Mouse (Mus musculus) lung, embryonic 16.5 days (tissue): ENCODE data around the gene Rora. TPM values are rescaled to one million over a fixed set of nuclear protein-coding genes. Genes with fewer than 3 reads are reported as not detected.

Experiments
- ATAC-seq: fragments of 200-750 bp; cut with Nextera tagmentation; 2 replicates; pipeline ENCODE4 v1.8.0; 2017; ENCODE audit warnings: low read depth, mild to moderate bottlenecking, moderate library complexity
- H3K27ac ChIP-seq: fragments of 300-500 bp; sonication (generic); 2 replicates; pipeline ENCODE4 v1.5.1; 2014; ENCODE audit warnings: mild to moderate bottlenecking, control low read depth, low read length
- H3K27me3 ChIP-seq: fragments of 300-500 bp; sonication (generic); 2 replicates; pipeline ENCODE4 v1.6.1; 2014; ENCODE audit warnings: low read depth, low read length, mixed read lengths; ENCODE audit not compliant: control insufficient read depth, insufficient read depth
- H3K36me3 ChIP-seq: fragments of 300-500 bp; sonication (generic); 2 replicates; pipeline ENCODE4 v1.6.1; 2014; ENCODE audit warnings: low read length; ENCODE audit not compliant: control insufficient read depth, insufficient read depth
- H3K4me1 ChIP-seq: fragments of 300-500 bp; sonication (generic); replicated peaks from 2 replicates; pipeline ENCODE4 v1.6.1; 2014; ENCODE audit warnings: low read length, mixed read lengths; ENCODE audit not compliant: control insufficient read depth, insufficient read depth
- H3K4me2 ChIP-seq: fragments of 300-500 bp; sonication (generic); 2 replicates; pipeline ENCODE4 v1.6.1; 2014; ENCODE audit warnings: low read depth, low read length, control low read depth
- H3K4me3 ChIP-seq: fragments of 300-500 bp; sonication (generic); 2 replicates; pipeline ENCODE4 v1.5.1; 2014; ENCODE audit warnings: mild to moderate bottlenecking, low read length, control low read depth
- H3K9ac ChIP-seq: fragments of 300-500 bp; sonication (generic); 2 replicates; pipeline ENCODE4 v1.6.1; 2014; ENCODE audit warnings: low read length, control low read depth
- H3K9me3 ChIP-seq: fragments of 300-500 bp; sonication (generic); 2 replicates; pipeline ENCODE4 v1.6.1; 2016; ENCODE audit warnings: low read length; ENCODE audit not compliant: control insufficient read depth
- WGBS: fragments of 180-500 bp; shearing (Covaris S2); extraction: QIAGEN DNeasy Blood & Tissue Kit; methylation state at CpG from one replicate; pipeline ENCODE4 v1.1.7; 2014; 5-methylcytosine and 5-hydroxymethylcytosine counted together
- polyA plus RNA-seq: library from polyadenylated mRNA; unstranded; fragments of >200 nt; fragmentation: Nextera tagmentation; extraction: Ambion mirVana; gene quantifications from 2 replicates; pipeline ENCODE4 v1.2.1, GENCODE M21; 2015

The Rora gene
- polyA plus RNA-seq, 1 experiment from 2014 or later, result 8.4 TPM

GRCm38 (mm10) chr9:69154684-69155083 is 501.1 kb downstream of the Rora start:
- no peak for ATAC-seq
- H3K27me3 ChIP-seq, result no peaks in the 10 kb centered on the region
- H3K4me2 ChIP-seq, result no peak overlapping the region
- H3K9me3 ChIP-seq, result no peaks in the 10 kb centered on the region
- H3K27ac ChIP-seq, result no peak overlapping the region
- H3K9ac ChIP-seq, result no peak overlapping the region
- peaks cover 13% of the 10 kb centered on the region; the same call in 1 of the 2 replicates for H3K4me1 ChIP-seq
- no peaks in the 10 kb centered on the region for H3K36me3 ChIP-seq
- WGBS, result 86% methylated on average over 5 of the region's 5 CpGs
- H3K4me3 ChIP-seq, result no peak overlapping the region

DNA sequence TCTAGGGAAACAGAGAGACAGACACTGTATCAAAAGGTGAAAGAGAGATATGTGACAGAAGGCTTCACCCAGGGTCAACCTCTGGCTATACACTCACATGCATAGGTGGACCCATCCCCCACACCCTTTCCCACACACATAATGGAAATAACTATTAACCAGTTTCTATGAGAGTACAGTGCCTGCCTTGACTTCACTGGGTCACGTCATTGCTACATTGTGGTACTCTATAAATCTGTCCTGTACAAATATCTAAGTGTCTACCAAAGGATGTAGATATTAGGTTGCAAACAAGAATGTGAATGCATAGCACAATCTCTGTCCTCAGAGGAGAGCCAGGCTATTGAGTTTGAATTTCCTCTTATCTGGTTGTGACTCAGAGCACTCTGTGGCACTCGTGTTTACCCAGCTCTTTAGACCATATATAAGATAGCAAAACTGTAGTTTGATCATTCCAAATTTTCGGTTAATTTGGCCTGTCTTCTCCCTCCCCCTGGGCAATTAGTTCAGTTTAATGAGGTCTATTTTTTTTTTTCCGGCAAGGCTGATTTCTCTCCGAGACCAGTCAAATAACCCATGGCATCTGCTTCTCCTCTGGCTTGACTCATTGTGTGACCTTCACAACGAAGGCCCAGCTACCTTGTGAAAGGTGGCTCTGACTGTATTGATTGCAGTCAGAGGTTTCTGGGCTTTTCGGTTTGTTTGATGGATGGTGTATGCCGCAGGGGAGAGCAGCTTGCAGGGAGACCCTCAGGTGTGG is 502.4 kb downstream of the Rora start:
- H3K9ac ChIP-seq, result no peak overlapping the region
- 0 out of 2 replicates have a peak overlapping the region, but pooled peaks have one; percentile 24 for H3K27ac ChIP-seq
- 34% methylated on average over 8 of the region's 8 CpGs for WGBS
- H3K36me3 ChIP-seq, result no peaks in the 10 kb centered on the region
- no peak overlapping the region for H3K4me2 ChIP-seq
- H3K27me3 ChIP-seq, result no peaks in the 10 kb centered on the region
- no peak overlapping the region for H3K4me3 ChIP-seq
- no peaks in the 10 kb centered on the region for H3K9me3 ChIP-seq
- peak; percentile 59 for ATAC-seq
- H3K4me1 ChIP-seq, result peaks cover 13% of the 10 kb centered on the region; the same call in 1 of the 2 replicates

DNA sequence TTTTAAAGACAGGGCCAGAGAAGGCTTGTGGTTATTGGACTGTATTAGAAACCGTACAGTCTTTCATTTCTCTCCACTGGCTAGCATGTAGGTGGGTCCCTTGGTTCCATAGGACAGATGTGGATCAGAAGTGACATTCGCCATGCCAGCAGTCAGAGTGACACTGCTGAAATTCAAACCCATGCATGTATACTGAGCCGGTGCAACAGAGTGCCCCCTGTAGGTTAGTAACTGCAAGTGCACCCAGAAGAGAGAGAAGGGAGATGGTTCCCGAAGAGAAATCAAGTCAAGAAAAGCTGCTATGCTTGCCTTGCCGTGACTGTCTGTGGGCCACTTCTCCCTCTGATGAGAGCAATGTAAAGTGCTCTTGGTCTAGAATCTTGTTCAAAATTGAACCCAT is 507.2 kb downstream of the Rora start:
- Histone ChIP-seq H3K4me2 (no peak overlapping the region), H3K4me1 (peaks cover 6% of the 10 kb centered on the region), H3K4me3 (no peak overlapping the region), H3K27me3 (no peaks in the 10 kb centered on the region), H3K36me3 (no peaks in the 10 kb centered on the region), H3K9ac (no peak overlapping the region), H3K9me3 (no peaks in the 10 kb centered on the region), H3K27ac (no peak overlapping the region)
- ATAC-seq, result no peak
- 90% methylated on average over 5 of the region's 5 CpGs for WGBS

- Histone ChIP-seq H3K27me3 (no peaks in the 10 kb centered on the region), H3K4me2 (peak overlapping the region; percentile 35), H3K4me3 (no peak overlapping the region), H3K9me3 (no peaks in the 10 kb centered on the region), H3K4me1 (peaks cover 6% of the 10 kb centered on the region), H3K9ac (no peak overlapping the region), H3K27ac (peak overlapping the region; percentile 74), H3K36me3 (no peaks in the 10 kb centered on the region)
- WGBS, result 48% methylated on average over 7 of the region's 7 CpGs
- ATAC-seq, result no peak
These were observed 511.1 kb downstream of the Rora start for GRCm38 (mm10) chr9:69164653-69165052.

DNA sequence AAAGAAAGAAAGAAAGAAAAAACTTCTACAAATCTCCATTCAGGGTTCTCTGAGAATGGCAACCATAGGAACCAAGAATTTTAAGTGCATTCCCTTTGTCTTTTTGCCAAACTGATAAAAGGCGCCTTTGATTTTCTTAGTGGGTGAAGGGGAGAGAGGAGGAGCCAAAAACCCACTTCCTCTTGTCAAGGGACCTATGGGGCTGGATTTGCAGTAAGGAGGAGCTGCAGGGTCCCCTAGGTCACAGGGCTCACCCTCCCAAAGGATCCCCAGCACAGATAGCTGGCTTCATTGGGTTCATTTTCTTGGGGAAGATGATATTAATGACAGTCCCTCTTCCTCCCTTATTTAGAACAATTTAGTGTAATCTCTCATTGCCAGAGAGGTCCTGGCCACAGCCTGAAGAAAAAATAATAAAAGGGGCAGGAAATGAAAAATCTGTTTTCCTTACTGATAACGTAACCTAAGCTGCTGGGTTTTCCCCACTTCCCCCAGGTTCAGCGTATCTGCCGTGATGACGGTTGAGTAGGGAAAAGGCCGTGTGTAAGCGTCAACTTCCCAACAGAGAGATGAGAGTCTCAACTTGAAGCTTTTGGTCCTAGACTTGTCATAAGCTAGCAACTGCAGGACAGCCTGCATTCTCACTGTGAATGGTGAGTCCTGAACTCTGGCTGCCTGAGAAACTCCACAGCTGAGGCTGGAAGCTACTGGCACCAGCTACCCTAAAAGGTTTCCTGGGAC is 511.7 kb downstream of the Rora start:
- peak; percentile 64; the same call in 1 of the 2 replicates for ATAC-seq
- Histone ChIP-seq H3K9me3 (no peaks in the 10 kb centered on the region), H3K4me2 (no peak overlapping the region), H3K36me3 (no peaks in the 10 kb centered on the region), H3K4me1 (peaks cover 8% of the 10 kb centered on the region), H3K9ac (no peak overlapping the region), H3K27me3 (no peaks in the 10 kb centered on the region), H3K4me3 (no peak overlapping the region), H3K27ac (peak overlapping the region; percentile 29; the same call in 1 of the 2 replicates)
- 30% methylated on average over 7 of the region's 7 CpGs for WGBS

GRCm38 (mm10) chr9:69174061-69174460 is 520.5 kb downstream of the Rora start:
- Histone ChIP-seq H3K4me1 (peaks cover 12% of the 10 kb centered on the region), H3K27me3 (no peaks in the 10 kb centered on the region), H3K9me3 (no peaks in the 10 kb centered on the region), H3K4me2 (no peak overlapping the region), H3K9ac (no peak overlapping the region), H3K27ac (no peak overlapping the region), H3K36me3 (no peaks in the 10 kb centered on the region), H3K4me3 (no peak overlapping the region)
- 58% methylated on average over 6 of the region's 6 CpGs for WGBS
- ATAC-seq, result no peak

DNA sequence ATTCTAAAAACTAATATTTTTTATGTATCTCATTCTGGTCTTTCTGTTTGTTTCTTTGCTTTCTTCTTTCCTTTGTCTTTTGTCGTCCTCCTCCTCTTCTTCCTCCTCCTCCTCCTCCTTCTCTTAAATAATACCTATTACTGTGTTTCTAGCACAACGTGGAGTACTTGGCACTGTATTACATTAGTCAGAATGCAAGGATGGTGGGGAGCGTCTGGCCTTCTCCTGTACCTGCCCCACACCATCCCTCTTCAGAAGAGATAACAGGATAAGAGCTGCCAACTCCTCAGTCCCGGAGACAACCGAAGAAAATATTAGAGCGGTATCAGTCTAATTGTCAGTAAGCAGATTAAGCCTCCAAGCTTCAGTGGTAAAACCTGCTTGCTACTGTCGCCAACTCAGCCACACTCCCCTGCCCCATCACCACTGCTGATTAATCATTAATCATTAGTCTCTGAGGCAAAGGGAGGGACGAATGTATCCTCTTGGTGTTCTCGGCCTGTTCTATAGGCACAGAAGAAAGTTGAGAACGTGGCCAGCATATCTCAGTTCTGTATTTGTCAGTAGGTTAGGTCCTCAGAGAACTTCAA is 521.0 kb downstream of the Rora start:
- H3K27ac ChIP-seq, result no peak overlapping the region
- 30% methylated on average over 10 of the region's 10 CpGs for WGBS
- no peak for ATAC-seq
- H3K27me3 ChIP-seq, result no peaks in the 10 kb centered on the region
- no peak overlapping the region for H3K4me2 ChIP-seq
- H3K36me3 ChIP-seq, result no peaks in the 10 kb centered on the region
- no peak overlapping the region for H3K4me3 ChIP-seq
- no peaks in the 10 kb centered on the region for H3K9me3 ChIP-seq
- peaks cover 12% of the 10 kb centered on the region for H3K4me1 ChIP-seq
- H3K9ac ChIP-seq, result no peak overlapping the region

GRCm38 (mm10) chr9:69176988-69177387 is 523.4 kb downstream of the Rora start:
- no peaks in the 10 kb centered on the region for H3K27me3 ChIP-seq
- no peak for ATAC-seq
- peaks cover 17% of the 10 kb centered on the region for H3K4me1 ChIP-seq
- H3K9ac ChIP-seq, result no peak overlapping the region
- H3K27ac ChIP-seq, result no peak overlapping the region
- no peaks in the 10 kb centered on the region for H3K36me3 ChIP-seq
- no peaks in the 10 kb centered on the region for H3K9me3 ChIP-seq
- H3K4me2 ChIP-seq, result no peak overlapping the region
- H3K4me3 ChIP-seq, result no peak overlapping the region
- WGBS, result 58% methylated on average over 3 of the region's 3 CpGs

DNA sequence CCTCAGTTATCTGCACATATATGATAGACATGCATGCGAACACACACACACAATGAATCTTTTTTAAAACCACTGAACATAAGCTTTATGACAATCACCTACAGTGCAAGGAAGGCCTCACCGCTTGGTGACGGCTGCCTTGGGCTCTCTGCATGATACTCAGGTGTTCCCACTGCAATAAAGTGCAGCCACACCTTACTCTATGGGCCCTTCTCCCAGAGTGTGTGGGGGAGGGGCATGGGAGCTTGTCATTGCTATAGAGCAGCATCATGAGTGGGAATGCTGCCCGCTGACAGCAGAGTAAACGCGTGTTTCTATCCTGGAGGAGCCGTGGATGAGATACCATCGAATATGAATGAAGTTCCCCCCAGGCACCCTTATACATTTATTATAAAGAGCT is 525.6 kb downstream of the Rora start:
- 85% methylated on average over 8 of the region's 8 CpGs for WGBS
- no peak overlapping the region for H3K27ac ChIP-seq
- no peaks in the 10 kb centered on the region for H3K9me3 ChIP-seq
- no peaks in the 10 kb centered on the region for H3K36me3 ChIP-seq
- H3K4me3 ChIP-seq, result no peak overlapping the region
- H3K4me1 ChIP-seq, result peaks cover 17% of the 10 kb centered on the region
- no peak overlapping the region for H3K4me2 ChIP-seq
- no peaks in the 10 kb centered on the region for H3K27me3 ChIP-seq
- no peak for ATAC-seq
- no peak overlapping the region for H3K9ac ChIP-seq
